Mouse (Mus musculus): Measurements from ENCODE around the gene Olfr1471.
"Not testable (repeated sequence)": the region's sequence is repeated elsewhere in the genome, so short reads cannot be mapped to it uniquely, and the experiment has no call there.

Olfr1471 gene

DNA sequence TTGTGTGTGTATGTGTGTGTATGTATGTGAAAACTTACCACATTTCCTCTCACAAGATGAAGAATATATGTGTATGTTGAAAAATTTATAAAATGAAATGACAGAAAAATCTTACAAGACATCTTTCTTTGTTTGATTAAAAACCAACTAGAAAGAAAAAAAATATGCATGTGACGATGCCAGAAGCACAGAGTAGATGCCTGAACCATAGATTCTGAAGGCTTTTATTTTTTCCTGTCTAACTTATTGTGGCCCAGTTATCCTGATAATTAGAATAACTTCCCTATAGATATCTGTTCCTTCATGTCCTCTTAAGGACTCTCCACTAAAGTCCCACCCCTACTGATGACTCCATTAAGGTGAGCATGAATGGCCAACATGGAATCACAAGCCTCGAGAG lies at the start of gene Olfr1471:
TSS of gene Olfr1471 (plus strand) at position 301 of the 400 bp plus-strand sequence.
- not testable (repeated sequence) for DNase-seq (ENCODE audit: low read depth)

DNA sequence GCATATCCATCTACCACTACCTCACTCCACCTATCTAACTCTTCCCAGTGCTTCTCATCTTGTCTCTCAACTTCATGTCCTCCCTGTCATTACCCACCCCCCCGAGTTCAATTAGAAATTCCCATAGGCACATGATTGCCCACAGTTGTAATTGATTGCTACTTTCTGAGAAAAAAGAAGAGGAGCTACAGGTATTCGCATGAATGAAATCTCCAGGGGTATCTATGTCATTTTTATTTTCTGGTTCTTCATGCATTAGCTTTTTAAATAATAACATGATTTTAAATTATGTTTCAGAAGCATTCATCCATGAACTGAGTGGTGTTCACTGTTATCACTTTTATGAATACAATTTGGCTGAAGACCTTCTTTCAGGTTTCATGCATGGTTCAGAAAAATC lies 35.7 kb upstream of the Olfr1471 start, which contains the start of gene Olfr1469:
TSS of gene Olfr1469 (plus strand) at position 301 of the 400 bp plus-strand sequence.
- DNase-seq (ENCODE audit: low read depth), result no peak

DNA sequence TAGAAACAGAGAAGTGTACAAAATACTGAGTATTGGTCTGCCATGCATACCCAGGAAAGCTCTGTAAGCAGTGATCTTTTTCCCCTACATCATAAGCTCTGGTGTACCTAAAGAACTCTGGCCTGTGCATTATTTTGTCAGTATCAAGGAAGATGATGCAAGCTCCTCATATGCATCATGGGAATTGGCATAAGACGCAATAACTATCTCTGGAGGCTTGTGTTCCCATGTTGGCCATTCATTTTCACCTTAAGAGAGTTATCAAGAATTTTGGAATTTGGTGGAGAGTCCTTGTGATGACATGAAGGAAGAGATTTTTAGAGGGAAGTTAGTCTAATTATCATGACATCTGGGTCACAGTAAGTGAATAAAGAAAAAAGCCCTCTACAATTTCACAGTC lies 12.8 kb downstream of the Olfr1471 start, which contains the start of gene Olfr1472:
TSS of gene Olfr1472 (minus strand) at position 101 of the 400 bp plus-strand sequence.
- DNase-seq (ENCODE audit: low read depth), result no peak

DNA sequence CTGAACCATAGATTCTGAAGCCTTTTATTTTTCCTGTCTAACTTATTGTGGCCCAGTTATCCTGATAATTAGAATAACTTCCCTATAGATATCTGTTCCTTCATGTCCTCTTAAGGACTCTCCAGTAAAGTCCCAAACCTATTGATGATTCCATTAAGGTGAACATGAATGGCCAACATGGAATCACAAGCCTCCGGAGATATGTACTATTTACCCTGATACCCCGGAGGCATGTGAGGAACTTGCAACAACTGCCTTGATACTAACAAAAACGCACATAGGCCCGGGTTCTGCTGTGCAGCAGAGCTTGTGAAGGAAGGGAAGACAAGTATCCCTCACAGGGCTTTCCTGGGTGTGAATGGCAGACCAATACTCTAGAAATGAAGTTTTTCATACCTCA lies 26.1 kb downstream of the Olfr1471 start, which contains the start of gene Olfr1474:
TSS of gene Olfr1474 (plus strand) at position 301 of the 400 bp plus-strand sequence.
- DNase-seq (ENCODE audit: low read depth), result not testable (repeated sequence)

GRCm38 (mm10) chr19:13480096-13480495 lies 36.9 kb downstream of the Olfr1471 start, which contains the start of gene Olfr1475:
Gene Olfr1475, minus strand, starts transcription at chr19:13480196.
- DNase-seq (ENCODE audit: low read depth), result no peak

- DNase-seq (ENCODE audit: low read depth), result no peak
Measured at GRCm38 (mm10) chr19:13500246-13500645, 57.0 kb downstream of the Olfr1471 start, which contains the start of gene Olfr1477. Gene Olfr1477, plus strand, starts transcription at chr19:13500546.

All from NIH3T3 (cell line).